Mouse (Mus musculus) kidney, adult 8-10 months (tissue): ENCODE measurements around the gene Mtx1.
A peak's percentile ranks its signal among the peaks of the same experiment; 100 is the strongest.
"Not testable (repeated sequence)": the region's sequence is repeated elsewhere in the genome, so short reads cannot be mapped to it uniquely, and the experiment has no call there.

Source experiments
- DNase-seq, 2 experiments: peaks; one replicate each; pipeline ENCODE4 v3.0.0; 2022

Gene Mtx1

DNA sequence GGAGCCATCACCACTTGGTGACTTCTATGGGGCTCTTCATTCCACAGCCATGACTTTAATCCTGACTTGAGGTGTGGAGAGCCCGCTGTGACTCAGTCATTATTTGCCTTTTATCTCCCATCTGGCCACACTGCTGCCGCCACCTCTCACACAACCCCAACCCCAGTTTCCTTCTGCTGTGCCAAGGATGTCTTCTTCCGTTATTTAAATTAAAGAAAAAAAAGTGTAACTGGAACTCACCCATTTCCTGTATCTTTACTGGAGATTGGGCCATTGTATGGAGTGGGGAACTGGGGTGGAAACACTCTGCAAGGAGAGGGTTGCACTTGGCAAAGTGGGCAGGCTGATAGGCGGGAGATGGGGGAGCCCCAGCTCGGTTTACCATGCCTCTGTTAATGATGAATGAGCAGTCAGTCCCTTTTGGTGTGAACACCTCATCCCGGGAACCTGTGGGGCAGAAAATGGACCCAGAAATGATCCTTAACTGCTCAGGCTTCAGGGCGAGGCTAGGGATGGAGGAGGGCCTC is 44.3 kb downstream of the Mtx1 start:
- DNase-seq = no peak

DNA sequence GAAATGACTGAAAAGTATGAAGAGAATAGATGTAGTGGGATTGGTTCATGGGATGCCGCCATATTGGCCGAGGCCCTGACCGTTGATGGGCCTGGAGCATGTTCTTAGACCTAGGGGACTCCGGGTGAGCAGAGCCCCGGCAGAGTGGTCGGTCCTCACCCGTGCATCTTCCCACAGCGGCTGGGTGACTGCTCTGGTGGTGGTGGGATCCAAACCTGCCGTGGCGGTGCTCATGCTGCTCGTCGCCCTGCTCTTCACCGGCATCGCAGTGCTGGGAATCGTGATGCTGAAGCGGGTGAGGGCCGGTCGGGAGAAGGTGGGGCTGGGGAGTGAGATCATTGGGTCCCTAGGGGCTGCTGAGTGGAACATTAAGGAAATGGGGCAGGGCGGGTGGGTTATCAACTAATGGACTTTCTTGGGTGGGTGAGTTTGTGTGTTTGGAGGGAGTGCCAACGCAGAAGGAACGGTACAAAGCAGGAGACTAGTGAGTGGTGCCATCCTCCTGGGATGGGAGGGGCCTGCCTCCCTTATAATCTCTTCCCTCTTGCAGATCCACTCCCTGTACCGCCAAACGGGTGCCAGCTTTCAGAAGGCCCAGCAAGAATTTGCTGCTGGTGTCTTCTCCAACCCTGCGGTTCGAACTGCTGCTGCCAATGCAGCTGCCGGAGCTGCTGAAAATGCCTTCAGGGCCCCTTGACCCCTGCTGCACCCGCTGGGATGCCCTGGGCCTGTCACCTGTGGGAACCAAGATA is 45.0 kb downstream of the Mtx1 start:
- DNase-seq = no peak

DNA sequence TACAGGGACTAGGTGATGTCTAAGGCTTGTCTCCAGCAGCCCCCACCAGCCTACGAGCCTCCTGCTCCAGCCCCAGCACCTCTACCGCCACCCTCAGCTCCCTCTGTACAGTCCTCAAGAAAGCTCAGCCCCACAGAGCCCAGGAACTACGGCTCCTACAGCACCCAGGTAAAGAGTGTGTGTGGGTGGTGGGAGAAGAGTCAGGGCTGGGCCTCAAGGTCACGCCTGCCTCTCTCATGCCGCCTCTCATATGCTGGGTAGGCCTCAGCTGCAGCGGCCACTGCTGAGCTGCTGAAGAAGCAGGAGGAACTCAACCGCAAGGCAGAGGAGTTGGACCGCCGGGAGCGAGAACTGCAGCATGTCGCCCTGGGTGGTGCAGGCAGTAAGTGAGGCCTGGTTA is 47.8 kb downstream of the Mtx1 start:
- DNase-seq = no peak

DNA sequence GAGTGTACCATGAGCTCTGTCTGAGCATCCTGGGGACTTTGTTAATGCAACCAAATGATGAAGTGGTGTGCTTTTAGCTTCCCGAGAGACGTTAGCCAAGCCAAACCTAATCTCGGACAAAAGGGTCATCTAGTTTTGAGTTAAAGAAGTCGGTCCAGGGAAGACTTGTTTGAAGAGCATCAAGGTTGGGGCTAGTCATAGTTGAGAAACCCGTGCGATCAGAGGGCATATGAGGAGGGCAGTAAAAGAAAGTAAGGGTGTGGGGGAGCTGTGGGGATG is 48.8 kb downstream of the Mtx1 start:
- no peak for DNase-seq

DNA sequence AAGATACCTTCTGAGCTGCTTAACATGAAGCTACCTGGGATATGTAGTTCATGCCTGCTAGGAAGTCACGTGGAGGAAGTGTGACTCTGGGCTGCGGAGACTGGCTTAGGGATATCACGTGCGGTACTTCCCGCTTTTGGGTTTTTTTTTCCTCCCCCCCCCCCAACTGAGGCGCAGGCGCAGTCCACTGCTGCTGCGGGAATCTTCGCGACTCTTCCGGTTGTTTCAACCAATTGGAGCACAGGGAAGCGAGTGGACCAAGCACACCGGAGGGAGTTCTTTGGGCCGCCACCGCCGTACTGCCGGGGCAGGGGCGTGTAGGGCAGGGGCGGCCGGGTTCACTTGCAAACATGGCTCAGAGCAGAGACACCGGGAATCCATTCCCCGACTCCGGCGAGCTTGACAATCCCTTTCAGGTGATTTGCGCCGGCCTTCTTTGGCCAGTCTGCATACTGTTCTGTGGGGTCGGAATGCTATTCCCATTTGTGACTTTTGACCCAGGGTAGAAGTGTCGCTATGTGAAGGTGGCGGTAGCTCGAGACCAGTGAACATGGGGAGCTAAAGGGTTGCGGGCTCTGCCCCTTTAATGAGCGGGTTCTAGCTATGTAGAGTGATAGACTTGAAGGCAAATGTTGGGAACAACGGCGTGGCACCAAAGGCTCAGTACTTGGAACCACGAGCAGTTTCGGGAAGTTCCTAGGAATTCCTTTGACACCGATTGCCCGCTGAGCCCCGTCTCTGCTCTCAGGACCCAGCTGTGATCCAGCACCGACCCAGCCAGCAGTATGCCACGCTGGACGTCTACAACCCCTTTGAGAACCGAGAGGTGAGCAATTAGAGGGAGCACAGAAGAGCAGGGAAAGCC is 49.4 kb downstream of the Mtx1 start, which contains the start of gene Scamp3:
TSS of gene Scamp3 (plus strand) at position 232 of the 865 bp plus-strand sequence.
- peak; percentile 90 to 94 for DNase-seq

DNA sequence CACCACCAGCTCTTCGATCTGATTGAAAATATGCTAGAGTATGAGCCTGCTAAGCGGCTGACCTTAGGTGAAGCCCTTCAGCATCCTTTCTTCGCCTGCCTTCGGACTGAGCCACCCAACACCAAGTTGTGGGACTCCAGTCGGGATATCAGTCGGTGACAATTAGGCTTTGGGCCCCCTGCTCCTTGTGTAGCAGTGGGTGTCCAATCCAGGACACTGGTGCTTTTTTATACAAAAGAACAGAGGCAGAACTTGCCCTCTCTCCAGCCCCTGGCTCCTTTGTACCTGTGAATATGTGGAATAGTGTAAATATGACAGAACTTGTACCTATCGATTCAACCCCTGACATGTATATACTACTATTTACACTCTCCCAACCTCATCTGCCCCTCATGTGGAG is 50.5 kb downstream of the Mtx1 start:
- no peak for DNase-seq

DNA sequence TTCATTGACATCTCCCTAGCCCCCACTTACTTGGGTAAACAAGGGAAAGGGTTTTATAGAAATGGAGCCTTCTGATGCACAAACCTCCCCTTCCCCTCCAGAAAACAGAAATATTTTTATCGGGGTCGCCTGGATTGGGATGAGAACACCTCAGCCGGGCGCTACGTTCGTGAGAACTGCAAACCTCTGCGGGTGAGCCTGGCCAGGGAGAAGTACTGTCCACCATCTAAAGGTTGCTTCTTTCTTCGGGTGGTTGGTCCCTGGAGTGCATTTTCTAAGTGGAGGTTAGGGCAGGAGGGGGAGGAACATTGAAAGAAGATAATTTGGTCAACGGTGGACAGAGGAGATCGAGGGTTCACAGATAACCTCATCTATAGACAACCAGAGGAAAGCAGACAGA is 51.3 kb downstream of the Mtx1 start:
- DNase-seq = no peak

DNA sequence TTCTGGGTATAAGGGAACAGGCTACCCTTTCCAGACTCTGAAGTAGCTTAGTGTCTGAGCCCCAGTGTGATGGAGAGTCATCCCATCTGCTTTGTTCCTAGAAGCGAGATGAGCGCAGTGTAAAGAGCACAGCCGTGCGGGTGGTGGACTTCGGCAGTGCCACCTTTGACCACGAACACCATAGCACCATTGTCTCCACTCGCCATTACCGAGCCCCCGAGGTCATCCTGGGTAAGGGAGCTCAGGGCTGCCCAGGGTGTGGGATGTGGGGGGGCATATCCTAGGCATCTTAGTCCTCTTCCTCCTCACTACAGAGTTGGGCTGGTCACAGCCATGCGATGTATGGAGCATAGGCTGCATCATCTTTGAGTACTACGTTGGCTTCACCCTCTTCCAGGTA is 52.0 kb downstream of the Mtx1 start:
- no peak for DNase-seq

DNA sequence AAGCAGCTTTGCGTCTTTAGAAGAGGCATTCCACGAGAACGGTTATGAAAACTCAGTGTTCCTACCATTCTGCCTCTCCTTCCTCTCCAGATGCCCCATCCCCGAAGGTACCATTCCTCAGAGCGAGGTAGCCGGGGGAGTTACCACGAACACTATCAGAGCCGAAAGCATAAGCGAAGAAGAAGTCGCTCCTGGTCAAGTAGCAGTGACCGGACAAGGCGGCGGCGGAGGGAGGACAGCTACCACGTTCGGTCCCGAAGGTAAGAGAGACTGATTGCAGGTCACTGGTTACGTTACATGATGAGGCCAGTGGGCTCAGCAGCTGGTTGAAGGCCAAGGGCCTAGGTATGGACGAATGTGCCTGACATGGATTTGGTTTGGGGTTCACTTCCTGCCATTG is 59.9 kb downstream of the Mtx1 start:
- DNase-seq = no peak

DNA sequence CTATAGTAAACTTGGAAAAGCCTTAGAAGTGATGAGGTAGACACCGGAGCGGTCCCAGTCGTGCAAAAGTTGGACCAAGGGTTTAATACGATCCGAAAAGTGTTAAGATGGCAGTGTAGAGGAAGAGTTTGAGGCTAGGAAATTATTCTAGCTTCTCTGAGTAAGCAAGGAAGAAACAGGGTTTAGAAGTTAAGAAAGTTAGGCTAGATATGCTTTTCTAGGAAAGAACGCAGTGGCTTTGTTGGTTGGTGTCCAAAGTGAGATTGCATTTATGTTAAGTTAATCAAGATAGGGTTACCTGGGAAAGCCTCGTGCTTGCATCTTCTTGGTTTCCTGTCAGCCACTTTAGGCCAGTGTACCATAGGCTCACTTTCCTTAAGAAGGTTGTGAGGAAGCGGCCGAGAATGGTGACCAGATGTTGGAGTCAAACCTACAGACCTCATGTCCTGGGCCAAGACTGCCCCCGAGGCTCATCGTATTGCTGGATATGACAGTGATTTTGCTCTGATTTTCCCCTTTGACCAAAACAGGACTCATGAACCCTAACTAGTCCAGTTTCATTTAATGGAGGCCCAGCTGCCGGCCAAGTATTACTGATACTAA is 61.5 kb downstream of the Mtx1 start:
- DNase-seq = no peak

DNA sequence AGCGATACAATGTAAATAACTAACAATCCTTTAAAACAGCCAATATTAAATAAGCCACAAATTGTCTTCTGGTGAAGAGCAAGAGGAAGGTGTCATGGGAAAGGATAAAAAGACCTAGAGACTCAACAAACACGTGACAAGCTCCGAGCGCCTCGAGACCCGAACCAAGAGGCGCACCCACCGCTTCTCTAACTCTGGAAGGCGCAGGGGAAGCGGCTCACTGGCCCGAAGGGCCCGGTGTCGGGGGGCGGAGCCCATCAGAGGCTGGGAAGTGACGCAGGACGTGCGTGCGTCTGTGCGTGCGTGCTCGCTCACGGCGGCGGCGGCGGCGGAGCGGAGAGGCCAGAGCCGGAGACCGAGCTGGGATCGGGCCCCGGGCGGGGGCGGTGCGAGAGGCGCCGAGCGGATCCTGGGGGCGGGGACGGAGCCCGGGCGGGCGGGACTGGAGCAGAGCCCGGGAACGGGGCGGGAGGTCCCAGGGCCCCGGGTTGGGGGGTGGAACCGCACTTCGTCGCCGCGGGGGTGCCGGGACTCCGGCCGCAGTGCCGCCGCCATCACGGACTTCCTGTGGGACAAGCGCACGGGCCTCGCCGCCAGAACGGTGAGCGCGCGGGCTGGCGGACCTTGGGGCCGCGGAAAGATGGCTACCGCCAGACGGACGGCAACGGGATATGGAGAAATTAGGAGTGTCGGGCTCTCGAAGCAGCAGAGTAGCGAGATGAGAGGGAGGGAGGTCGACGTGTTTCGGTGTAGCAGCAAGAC is 62.2 kb downstream of the Mtx1 start, which contains the start of gene Clk2:
TSS of gene Clk2 (plus strand) at position 290 of the 762 bp plus-strand sequence.
- peak; percentile 94 to 95 for DNase-seq

DNA sequence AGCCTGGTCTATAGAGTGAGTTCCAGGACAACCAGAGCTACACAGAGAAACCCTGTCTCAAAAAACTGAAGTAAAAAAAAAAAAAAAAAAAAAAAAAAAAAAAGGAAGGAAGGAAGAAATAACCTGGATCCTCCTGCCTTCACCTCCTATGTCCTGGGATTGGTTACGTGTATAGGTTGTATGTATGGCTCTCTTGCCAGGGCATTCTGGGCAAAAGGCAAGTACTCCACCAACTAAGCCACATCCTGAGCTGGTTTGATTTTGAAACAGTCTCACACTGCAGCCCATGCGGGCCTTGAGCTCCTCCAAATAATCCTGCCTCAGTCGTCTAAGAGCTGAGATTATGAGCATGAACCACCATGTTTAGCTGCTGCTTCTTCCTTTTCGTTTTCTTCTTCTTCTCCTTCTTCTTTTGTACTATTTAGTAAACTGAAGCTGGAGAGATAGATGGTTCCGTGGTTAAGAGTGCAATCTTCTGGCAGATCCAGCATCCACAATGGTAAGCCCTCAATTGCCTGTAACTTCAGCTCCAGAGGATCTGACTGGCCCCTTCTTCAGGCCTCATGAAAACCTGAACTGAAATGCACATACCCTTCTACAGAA is 63.1 kb downstream of the Mtx1 start:
- DNase-seq = no peak

DNA sequence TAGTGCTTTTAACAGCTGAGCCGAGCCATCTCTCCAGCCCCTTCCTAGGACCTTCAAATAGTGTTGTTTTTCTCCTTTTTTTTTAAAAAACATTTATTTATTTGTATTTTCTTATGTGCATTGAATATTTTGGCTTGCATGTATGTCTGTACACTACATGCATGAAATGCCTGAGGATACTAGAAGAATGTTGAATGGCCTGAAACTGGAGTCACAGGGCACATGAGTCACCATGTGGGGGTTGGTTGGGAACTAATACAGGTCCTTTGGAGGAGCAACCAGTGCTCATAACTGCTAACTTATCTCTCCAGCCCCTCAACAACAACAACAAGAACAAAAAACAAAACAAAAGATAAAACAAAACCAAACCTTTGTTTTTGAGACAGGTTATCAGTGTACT is 63.8 kb downstream of the Mtx1 start:
- no peak for DNase-seq

DNA sequence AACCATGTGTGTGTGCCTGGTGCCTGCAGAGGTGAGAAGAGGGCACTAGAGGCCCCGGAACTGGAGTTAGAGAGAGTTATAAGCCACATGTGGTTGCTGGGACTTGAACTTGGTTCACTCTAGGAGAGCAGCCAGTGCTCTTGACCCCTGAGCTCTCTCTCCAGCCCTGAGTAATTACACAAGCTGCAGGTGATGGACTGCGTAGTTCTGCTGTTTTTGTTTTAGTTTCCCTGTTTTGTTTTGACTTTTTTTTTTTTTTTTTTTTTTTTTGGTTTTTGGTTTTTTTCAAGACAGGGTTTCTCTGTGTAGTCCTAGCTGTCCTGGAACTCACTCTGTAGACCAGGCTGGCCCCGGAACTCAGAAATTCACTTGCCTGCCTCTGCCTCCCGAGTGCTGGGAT is 65.1 kb downstream of the Mtx1 start:
- no peak for DNase-seq

DNA sequence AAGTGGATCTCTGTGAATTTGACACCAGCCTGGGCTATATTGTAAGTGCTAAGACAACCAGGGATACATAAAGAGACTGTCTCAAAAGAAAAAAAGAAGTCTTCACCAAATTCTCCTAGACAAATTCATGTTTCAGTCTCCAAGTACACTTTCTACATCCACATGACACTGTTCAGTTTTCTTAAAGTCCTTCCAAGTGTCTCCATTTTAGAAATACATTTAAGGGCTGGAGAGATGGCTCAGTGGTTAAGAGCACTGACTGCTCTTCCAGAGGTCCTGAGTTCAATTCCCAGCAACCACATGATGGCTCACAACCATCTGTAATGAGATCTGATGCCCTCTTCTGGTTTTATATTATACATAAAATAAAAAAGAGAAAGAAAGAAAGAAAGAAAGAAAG is 65.7 kb downstream of the Mtx1 start:
- DNase-seq = not testable (repeated sequence)

DNA sequence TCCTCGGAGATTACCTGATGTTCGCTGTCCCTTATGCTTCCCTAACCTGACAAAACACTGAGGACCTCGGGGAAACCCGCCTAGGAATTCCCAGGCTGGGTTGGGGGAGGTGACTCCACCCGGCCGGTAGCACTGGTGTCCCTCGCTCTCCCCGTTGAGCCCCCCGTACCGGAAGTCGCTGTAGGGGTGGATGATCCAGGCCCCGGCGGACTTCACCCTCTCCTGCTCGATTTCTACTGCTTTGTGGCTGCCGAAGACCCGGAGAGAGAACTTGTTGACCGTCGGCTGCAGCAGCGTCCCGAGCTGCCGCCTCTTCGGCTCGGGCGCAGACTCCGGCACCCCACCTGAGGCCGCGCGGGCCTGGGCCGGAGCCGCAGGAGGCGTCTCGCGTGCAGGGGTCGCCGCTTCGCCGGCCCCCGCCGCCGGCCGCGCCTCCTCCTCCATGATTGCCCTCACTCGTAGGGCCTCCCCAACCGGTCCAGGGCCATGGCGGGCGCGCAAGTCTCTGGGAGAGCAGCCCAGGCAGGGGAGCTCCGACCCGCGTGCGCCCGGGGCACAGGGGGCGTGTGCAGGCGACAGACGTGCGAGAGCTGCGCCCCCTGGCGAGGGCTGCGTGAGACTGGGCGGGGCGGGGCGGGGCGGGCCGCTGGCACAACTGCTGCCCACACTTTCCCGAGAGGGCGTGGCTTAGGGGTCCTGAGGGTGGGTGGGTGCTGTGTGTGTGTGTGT is 67.1 kb downstream of the Mtx1 start, which contains the start of gene Hcn3:
TSS of gene Hcn3 (minus strand) at position 581 of the 729 bp plus-strand sequence.
- DNase-seq = no peak

DNA sequence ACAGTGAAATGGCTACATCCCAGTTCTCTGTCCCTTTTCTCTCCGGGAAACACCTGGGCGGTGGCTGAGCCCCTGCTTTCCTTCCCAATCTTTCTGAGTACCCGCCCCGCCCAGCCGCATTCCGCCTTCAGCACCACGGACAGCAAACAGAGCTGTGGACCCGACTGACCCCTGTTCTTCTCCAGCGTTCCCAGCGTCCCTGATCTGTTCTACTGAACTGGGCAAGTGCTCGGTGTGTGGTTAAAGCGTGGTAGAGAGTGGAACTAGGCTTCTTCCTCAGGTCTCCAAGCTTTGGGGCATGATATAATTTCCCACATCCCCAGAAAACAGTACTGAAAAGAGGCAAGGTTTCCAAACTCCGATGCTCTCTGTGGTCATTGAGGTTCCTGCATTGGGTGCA is 67.7 kb downstream of the Mtx1 start:
- DNase-seq = peak; percentile 42 to 70
